Mouse (Mus musculus): ENCODE data around the gene Slc25a42. TPM values are rescaled to one million over a fixed set of nuclear protein-coding genes. Genes with fewer than 3 reads are reported as not detected.
A peak's percentile ranks its signal among the peaks of the same experiment; 100 is the strongest.

Slc25a42 gene
- total RNA-seq, 2 experiments from 2014 or later: 27.9 to 28.8 TPM

DNA sequence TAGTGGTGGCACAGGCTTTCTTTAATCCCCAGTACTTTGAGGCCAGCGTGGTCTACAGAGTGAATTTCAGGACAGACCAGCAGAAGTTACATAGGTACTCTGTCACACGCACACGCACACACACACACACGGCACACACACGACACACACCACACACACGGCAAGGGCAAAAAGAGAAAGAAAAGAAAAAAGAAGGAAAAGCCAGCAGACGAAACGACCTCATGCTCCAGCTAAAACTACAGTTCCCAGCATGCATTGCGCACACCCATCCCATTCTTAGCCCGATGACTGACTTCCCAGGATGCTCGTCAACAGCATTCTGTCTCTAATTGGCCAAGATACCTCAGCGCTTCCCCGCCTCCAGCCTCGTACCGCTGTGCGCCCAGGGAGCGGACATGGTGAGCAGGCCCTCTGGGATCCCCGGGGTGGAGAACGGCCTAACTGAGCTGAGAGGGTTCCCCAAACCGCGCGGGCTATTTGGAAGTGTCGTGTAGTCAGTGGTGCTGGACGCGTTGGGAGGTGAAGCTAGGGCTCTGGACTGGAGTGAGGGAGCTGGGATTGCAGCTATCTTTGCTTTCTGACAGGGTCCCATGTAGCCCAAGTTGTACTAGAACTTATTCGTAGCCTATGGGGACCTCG, 39.9 kb downstream of the Slc25a42 start, which contains the start of gene Tmem161a:
Gene Tmem161a (plus strand): TSS at position 314 of the 639 bp plus-strand sequence.
- peak; percentile 88 to 90 for DNase-seq (ENCODE audit: low spot score in 2 of 2)

DNA sequence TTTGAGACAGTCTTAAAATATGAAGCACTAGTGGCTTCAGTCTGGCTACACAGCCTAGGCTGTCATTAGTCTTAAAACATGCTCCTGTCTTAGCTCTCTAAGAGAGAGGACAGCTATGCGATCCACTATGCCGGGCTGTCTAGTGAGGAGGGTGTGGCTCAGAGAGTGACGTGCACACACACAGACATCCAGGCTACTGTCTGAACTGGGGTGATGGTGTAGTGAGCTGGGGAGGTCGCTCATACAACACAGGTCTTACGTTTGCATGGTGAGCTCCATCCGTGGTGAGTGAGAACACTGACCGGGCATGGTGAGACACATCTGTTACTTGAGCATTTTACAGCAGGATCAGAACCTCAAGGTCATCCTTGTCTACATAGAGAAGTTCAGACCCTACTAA, 40.9 kb downstream of the Slc25a42 start:
- DNase-seq (ENCODE audit: low spot score in 2 of 2): no peak

DNA sequence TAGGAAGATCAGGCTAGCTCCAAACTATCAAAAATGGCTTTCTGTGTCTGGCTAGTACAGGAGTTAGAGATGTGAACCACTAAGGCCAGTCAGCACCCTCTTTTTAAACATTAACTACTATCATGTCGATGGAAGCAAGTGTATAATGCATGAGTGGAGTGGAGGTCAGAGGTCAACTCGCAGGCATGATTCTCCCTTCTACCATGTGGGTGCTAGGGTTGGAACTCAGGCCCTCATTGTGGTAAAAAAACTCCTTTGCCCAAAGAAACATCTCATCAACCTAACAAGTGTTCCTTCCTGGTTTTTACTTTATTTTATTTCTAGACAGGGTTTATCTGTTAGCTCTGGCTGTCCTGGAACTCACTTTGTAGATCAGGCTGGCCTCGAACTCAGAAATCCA, 41.4 kb downstream of the Slc25a42 start:
- no peak for DNase-seq (ENCODE audit: low spot score in 2 of 2)

DNA sequence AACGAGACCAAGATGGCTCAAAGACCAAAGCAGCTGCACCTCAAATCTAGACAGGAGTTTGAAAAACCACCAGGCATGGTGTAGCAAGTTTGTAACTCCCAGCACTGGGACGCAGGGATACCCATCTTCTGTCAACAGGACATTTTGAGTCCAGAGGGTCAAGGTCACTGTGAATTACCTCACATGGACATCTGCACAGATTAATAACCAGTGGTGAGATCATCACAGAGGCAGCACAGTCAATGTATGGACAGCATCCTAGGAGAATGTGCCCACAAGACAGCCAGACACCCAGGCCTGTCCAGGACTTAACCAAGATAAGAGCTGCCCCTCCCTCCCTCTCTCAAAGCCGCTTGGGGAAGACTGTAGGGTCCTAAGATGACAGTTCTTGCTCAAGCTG, 42.0 kb downstream of the Slc25a42 start:
- no peak for DNase-seq (ENCODE audit: low spot score in 2 of 2)

DNA sequence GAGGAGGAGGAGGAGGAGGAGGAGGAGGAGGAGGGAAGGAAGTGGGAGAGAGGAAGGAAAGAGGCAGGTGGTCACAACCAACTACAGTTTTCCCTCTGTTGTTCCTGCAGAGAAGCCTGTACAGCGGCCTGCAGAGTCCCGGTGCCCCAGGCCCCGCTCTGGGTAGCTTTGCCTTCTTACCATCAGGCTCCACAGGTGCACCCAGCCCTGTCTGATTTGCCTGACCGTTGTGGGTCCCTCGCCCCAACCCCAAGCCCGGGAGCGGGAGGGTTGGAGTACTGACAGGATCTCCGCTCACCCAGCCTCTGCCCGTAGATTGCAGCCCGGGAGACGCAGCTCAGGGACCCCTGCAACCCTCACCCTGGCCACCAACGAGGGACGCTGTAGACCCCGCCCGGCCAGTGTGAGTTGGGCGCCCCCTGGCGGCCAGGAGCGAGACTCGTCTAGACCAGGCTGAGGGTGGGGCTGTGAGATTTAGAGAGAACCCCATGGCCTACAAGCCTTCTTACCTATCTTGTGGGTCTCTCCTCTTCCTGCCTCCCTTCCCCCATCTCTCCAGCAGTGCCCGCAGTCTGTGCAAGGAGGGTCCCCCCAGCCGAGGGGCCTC, 45.5 kb downstream of the Slc25a42 start:
- DNase-seq (ENCODE audit: low spot score in 2 of 2): peak; percentile 77 to 81

DNA sequence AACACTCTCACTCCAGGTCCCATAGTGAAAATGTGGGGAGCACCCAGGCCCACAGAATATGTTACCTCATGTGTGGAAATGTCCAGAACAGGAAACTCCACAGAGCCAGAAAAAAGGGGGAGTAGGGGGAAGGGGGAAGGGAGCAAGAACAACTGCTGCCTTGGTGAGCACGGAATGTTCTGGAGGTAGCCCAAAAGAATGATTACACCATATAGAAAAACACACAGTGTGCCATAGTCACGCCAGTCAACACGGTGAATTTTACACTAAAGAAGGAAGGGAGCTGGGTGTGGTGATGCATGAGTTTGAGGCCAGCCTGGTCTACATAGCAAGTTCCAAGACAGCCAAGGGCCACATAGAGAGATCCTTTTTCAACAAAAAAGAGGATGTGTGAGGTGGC, 48.8 kb downstream of the Slc25a42 start:
- DNase-seq (ENCODE audit: low spot score in 2 of 2): no peak

DNA sequence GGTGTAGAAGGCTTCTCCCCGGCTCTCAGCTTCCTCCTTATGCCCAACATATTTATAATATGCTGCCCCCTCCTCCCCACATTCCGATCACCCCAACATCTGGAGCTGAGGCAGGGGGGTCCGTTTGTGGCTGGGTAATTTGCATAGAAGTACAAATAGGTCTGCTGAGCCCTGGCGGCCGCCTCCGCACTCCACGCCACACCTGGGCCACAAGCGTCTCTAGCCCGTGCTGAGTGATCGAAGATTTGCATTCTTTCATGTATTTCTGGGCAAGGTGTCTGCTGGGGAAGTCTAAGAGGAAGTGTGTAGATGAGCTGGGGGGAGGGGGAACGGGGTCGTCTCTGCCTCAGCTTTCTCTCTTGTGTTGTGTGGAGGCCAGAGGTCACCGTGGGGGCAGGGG, 52.1 kb downstream of the Slc25a42 start:
- DNase-seq (ENCODE audit: low spot score in 2 of 2): no peak

DNA sequence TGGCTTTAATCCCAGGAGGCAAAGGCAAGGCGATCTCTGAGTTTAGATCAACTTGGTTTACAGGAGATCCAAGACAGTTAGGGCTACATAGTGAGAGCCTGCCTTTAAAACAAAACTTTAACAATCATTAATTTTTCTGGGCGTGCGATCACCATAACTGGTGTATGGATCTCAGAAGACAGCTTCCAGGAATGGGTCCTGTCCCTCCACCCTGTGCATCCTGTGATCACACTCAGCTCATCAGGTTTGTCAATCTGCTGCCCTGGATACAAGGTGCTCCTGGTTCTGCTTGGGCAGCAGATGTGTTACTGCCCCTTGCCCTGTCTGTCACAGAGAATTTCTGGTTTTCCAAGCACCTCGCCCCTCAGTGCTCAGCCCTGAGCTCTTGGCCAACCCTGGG, 52.9 kb downstream of the Slc25a42 start:
- DNase-seq (ENCODE audit: low spot score in 2 of 2): no peak

DNA sequence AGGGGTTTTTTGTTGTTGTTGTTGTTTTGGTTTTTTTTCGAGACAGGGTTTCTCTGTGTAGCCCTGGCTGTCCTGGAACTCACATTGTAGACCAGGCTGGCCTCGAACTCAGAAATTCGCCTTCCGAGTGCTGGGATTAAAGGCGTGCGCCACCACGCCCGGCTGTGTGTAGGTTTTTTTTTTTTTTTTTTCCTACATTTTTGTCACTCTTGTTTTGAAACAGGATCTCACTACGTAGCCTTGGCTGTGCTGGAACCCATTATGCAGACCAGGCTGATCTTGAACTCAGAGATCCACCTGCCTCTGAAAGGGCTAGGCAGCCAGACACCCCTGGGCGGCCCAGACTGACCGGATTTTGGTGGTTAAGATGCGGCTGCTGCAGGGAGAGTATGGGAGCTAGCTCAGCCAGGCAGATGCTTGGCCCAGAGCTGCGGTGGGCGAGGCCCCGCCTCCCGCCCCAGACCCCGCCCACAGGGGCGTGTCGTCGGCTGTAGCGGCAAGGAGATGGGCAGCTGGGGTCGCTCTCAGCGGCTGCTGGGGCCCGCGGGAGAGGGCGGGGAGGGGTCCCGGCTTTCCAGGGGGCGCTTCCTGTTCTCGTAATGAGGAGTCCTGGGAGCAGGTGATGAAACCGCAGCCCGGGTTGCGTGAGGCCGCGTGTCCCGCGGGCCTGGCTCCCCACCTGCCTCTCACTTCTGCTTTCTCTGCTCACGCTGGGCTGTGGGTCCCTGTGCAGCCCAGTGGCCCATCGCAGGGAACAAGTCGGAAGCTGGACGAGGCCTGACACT, 53.8 kb downstream of the Slc25a42 start:
- peak; percentile 69 to 79 for DNase-seq (ENCODE audit: low spot score in 2 of 2)

DNA sequence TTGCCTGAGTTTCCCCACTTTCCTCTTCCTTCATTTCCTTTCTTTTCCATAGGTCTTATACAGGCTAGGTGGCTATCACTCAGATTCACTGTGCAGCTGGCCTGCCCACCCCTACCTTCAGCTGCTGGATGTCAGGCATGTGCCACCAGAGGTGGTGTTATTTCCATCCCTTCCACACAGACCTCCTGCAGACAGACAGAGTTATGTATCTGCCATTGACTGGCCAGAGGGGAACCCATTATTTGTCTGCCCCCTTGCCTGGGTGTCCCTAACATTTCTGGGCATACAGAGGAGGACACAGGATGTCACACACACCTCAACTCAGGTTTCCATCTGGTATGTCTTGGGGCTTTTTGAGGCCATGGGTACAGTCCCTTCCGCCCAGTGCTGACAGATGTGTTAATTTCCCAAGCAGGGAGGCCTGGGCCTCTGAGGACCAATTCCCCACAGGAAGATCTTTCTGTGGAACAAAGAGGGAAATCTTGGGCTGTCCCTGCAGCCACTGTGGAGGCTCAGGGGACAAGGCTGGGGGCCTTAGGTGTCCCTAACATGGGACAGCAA, 54.8 kb downstream of the Slc25a42 start:
- no peak for DNase-seq (ENCODE audit: low spot score in 2 of 2)

DNA sequence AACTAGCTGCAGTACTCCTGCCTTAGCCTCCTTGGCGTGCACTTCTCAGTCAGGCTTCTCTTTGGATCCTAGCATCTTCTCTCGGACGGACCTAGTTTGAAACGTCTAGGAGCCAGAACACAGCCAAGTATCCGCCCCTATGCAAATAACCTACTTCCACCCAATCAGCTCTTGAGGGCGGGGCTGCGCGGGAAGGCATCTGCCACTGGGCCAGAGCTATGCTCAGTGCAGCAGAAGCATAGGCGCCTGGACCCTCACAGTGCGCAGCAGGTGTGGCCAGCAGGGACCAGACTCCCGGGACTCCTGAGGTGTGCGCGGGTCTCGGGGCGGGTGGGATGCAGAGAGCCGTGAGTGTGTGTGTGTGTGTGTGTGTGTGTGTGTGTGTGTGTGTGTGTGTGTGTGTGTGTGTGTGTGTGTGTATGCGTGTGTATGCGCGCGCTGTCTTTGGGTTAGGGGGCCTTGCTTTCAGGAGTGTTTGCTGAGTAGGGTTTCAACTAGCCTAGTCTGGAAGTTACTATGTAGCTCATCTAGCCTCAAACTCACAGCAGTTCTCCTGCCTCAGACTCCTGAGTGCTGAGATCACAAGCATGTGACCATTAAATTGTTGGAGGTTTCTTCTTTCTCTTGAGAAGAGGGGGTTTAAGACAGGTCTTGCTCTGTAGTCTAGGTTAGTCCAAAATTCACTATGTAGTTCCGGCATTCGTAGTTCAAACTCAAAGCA, 59.4 kb downstream of the Slc25a42 start:
- DNase-seq (ENCODE audit: low spot score in 2 of 2): peak; percentile 57 to 67

DNA sequence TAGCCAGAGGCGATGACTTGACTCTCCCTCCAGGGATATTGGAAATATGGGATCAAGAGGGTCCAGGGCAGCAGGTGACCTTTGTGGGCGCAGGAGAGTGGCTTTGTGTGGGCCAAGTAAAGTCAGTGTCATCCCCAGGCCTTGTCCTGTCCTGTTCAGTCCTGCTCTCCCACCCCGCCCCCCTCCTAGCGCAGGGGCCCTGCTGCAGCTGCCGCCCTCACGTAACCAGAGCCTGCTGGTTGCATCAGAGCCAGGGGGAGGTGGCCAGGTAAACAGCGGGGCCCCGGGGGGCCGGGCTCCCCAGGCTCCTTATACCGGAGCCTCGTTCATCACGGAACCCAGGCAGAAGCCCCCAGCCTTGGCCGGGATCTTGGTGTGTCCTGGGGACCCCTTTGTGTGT, 61.9 kb downstream of the Slc25a42 start:
- no peak for DNase-seq (ENCODE audit: low spot score in 2 of 2)

DNA sequence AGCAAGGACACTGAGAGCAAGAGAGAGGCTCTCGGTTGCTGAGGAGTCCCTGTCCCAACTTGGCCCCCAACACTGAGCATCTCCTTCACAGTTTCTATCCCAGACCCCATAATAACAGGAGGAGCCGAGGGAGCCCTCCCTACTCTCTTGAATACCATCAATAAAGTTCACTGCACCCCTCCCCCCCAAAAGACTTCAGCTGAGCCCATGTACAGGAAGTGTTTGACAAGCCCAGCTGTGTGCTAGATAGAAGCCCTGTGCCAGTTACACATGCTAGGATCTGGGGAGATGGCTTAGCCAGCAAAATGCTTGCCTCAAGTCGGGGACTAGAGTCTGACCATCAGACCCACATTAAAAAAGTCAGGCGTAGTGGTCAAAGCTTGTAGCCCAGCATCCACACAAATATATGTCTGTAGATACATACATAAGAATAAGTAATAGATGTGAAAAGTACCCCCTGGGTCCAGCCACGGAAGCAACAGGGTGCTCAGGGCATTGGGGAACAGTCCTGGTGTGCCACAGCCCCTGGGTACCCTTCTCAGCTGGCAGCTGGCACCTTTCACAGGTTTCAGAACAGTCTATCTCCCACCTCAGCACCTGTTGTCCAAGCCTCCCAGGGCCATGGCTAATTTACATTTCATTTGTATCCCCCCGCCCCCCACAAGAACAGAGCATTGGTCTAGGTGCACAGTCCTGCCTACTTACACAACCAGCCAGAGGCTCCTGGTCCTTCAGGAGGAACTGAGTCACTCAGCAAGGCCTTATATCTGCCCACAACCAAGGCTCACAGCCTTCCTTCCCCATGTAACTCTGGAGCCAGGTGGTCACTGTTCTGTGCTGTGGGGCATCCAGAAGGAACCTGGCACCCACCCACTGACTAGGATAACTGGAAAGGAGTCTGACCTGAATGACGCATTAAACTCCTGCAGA, 64.2 kb downstream of the Slc25a42 start:
- no peak for DNase-seq (ENCODE audit: low spot score in 2 of 2)

DNA sequence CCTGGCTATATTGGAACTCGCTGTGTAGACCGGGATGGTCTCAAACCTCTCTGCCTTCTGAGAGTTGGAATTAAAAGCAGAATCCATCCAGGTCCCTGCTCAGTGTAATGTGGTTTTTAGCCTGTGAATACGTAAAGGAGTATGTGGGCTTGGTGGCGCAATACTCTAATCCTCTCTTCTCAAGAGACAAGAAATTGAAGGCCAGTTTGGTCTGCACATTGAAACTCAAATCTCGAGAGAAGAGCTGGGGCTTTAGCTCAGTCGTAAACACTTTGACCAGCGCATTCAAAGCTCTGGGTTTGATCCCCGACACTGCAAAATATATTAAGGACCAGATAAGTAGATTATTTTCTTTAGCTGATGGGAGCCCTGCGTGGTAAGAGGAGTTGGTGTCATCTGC, 72.1 kb downstream of the Slc25a42 start:
- no peak for DNase-seq (ENCODE audit: low spot score in 2 of 2)

DNA sequence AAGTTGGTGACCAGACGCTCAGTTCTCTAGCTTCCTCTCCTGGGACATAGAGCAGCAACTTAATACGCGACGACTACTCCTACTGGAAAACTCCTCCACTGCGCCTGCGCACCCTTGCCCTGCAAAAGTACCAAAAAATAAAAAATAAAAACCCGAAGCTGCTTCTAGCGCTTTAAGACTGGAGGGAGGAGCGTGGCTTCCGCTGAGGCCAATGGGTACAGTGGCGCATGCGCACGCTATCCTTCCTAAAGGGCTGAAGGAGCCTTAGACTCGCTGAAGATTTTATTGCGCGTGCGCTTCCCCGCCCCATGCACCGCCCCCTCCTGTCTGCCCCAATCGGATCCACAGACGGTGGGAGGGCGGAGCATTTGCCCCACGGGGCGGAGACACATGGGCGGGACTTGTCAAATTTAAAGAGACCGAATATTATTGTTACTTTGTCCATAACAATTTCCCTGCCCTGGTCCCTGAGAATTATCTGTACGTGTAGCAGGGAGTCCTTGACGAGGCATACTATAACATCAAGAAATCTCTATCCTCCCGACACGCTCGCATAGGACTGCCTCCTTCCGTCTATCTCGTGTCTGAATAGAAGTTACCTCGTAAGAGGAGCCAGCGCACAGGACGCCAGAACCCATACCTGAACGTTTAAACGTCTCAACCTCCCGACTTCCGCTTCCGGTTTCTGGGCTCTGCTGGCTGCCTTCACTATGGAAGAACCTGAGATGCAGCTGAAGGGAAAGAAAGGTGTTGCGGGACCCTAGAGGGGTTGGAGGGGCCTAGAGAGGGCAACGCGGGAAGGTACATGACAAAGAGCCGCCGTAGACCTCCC, 72.9 kb downstream of the Slc25a42 start, which contains the start of the genes Rfxank, Borcs8 and Mef2b:
Gene Rfxank (minus strand): TSS at position 129 of the 832 bp plus-strand sequence.
Gene Borcs8 (plus strand): TSS at position 474 of the 832 bp plus-strand sequence.
Gene Mef2b (plus strand): TSS at position 686 of the 832 bp plus-strand sequence.
- peak; percentile 97 to 98 for DNase-seq (ENCODE audit: low spot score in 2 of 2)

DNA sequence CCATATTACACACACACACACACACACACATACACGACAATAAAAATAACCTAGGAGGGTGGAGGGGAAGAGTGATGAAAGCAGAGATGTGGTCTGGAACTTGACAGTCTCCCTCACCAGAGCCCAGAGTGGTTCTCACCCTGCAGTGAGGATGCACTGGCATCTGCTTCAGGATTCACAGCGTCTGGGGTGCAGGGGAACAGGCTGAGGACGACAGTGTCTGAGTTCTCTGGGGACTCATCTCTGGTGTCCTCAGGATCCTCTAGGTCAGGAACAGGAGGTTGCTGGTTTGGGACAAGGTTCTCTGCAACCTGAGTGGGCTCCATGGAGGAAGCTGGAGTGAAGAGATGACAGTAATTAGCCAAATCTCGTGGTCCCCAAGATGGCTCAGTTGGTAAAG, 74.2 kb downstream of the Slc25a42 start:
- DNase-seq (ENCODE audit: low spot score in 2 of 2): no peak

DNA sequence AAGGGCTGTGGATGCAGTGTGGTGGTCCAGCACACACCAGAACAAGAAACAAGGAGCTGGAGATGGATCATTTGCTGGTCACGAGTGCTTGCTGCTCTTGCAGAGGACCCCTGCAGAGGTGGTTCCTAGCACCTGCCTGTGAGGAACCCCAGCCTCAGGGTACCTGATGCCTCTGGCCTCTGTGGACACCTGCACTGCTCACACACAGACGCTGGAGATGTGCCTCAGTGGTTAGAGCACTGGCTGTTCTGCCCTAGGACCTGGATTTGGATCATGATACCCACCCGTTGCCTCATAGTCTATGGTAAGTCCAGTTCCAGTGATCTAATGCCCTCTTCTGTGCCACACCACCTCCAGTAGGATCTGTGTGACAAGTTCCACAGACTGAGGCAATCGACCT, 75.5 kb downstream of the Slc25a42 start:
- no peak for DNase-seq (ENCODE audit: low spot score in 2 of 2)

DNA sequence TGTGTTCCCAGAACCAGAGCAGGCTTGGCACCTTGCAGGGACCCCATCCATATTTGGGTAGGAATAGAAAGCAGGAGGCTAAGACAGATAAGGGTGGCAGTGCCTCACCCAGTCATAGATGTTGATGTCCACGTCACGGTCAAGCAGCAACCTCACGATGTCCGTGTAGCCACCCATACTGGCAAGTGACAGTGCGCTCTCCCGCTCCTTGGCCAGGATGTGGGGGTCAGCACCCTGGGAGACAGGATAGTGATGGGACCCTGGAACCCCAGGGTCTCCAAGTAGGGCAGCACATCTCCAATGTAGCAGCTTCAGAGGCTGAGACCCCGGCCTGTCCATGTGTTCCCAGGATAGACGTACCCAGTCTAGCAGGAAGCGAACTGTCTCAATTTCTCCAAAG, 77.2 kb downstream of the Slc25a42 start:
- no peak for DNase-seq (ENCODE audit: low spot score in 2 of 2)
